Mouse (Mus musculus): ENCODE results near the gene Etv2. TPM values are rescaled to one million over a fixed set of nuclear protein-coding genes. Genes with fewer than 3 reads are reported as not detected.
A peak's percentile ranks its signal among the peaks of the same experiment; 100 is the strongest.

Gene Etv2
- polyA plus RNA-seq, 1 experiment from 2014 or later: not detected

GRCm38 (mm10) chr7:30613529-30614112, 22.0 kb downstream of the Etv2 start:
- H3K4me2 ChIP-seq: no peak overlapping the region
- no peak overlapping the region for H3K4me3 ChIP-seq (replicated peaks)
- no peaks in the 10 kb centered on the region for H3K9me3 ChIP-seq (replicated peaks)
- ATAC-seq (ENCODE audit: insufficient read depth): 0 out of 2 replicates have a peak, but pooled peaks have one; percentile 41
- H3K27ac ChIP-seq (replicated peaks): no peak overlapping the region
- no peak overlapping the region for H3K9ac ChIP-seq
- no peaks in the 10 kb centered on the region; the same call in 1 of the 2 replicates for H3K27me3 ChIP-seq
- H3K4me1 ChIP-seq (replicated peaks): peaks cover 15% of the 10 kb centered on the region
- WGBS (ENCODE audit: insufficient replicate concordance): 17% methylated on average over 14 of the region's 14 CpGs
- H3K36me3 ChIP-seq (replicated peaks): peaks cover 33% of the 10 kb centered on the region

DNA sequence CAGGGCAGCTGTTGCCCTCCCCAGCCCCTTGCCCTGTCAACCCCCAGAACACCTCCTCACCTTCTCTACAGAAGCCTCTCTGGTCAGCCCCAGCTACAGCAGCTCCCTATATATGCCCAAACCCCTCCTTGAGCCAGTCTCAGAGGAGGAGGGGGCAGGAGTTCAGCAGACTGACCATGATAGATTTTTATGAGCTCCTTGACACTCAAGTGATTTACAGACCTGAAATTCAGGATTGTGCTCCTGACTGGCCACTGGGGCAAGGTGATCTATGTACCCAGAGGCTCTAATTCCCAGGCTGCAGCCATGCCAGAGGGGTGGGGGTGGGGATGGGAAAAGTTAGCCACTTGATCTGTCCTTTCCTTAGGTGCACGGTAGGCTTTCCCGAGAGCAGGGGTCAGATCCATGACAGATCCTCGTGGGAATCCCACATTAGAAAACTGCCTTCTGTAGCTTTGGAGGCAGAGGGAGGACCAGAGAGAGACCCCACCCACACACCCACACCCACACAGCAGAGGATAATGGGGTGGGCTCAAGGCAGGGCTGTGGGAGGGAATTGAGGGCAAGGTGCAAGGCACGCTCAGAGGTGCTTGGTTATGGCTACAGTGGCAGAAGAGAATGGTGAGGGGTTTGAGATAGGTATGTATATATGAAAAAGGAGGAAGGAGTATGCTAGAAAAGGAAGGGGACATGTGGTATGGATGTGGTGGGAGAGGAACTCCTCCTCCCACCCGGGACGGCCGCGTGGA, 22.8 kb downstream of the Etv2 start, which contains the start of gene Upk1a:
TSS of gene Upk1a (minus strand) at position 194 of the 749 bp plus-strand sequence.
- Histone ChIP-seq H3K4me2 (no peak within 1 kb of the TSS), H3K9me3 (replicated peaks) (no peaks in the 10 kb centered on the region), H3K27ac (replicated peaks) (no peak within 1 kb of the TSS), H3K4me3 (replicated peaks) (no peak within 1 kb of the TSS), H3K36me3 (replicated peaks) (peaks cover 26% of the 10 kb centered on the region), H3K27me3 (no peaks in the 10 kb centered on the region; the same call in 1 of the 2 replicates), H3K4me1 (replicated peaks) (peaks cover 15% of the 10 kb centered on the region), H3K9ac (no peak within 1 kb of the TSS)
- ATAC-seq (ENCODE audit: insufficient read depth): no peak
- 58% methylated on average over 8 of the region's 8 CpGs for WGBS (ENCODE audit: insufficient replicate concordance)

GRCm38 (mm10) chr7:30610043-30610442, 25.6 kb downstream of the Etv2 start:
- Histone ChIP-seq H3K36me3 (replicated peaks) (no peaks in the 10 kb centered on the region), H3K9ac (no peak overlapping the region), H3K4me3 (replicated peaks) (no peak overlapping the region), H3K9me3 (replicated peaks) (no peaks in the 10 kb centered on the region), H3K4me2 (no peak overlapping the region), H3K27ac (replicated peaks) (no peak overlapping the region), H3K4me1 (replicated peaks) (peaks cover 5% of the 10 kb centered on the region), H3K27me3 (no peaks in the 10 kb centered on the region; the same call in 1 of the 2 replicates)
- 37% methylated on average over 7 of the region's 7 CpGs for WGBS (ENCODE audit: insufficient replicate concordance)
- no peak for ATAC-seq (ENCODE audit: insufficient read depth)

DNA sequence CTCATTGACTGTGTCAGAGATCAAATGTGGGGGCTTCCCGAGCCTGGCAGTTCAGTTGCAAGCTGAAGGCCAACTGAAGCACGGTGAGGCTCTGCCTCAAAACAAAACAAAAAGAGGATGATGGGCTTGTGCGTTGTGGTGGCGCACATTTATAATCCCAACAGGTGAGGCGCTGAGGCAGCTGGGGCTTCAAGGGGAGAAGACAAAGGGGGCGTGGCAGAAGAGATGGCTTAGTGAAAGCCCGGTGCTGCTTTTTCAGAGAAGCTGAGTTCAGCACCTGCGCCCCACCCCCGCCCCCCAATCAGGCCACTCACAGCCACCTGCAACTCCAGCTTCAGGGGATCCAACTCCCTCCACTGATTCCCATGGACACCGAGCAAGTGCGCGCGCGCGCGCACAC, 27.2 kb downstream of the Etv2 start:
- no peaks in the 10 kb centered on the region; the same call in 1 of the 2 replicates for H3K27me3 ChIP-seq
- ATAC-seq (ENCODE audit: insufficient read depth): no peak
- H3K4me2 ChIP-seq: no peak overlapping the region
- 57% methylated on average over 16 of the region's 16 CpGs for WGBS (ENCODE audit: insufficient replicate concordance)
- H3K9me3 ChIP-seq (replicated peaks): no peaks in the 10 kb centered on the region
- H3K36me3 ChIP-seq (replicated peaks): no peaks in the 10 kb centered on the region
- no peaks in the 10 kb centered on the region for H3K4me1 ChIP-seq (replicated peaks)
- no peak overlapping the region for H3K4me3 ChIP-seq (replicated peaks)
- H3K27ac ChIP-seq (replicated peaks): no peak overlapping the region
- H3K9ac ChIP-seq: no peak overlapping the region

DNA sequence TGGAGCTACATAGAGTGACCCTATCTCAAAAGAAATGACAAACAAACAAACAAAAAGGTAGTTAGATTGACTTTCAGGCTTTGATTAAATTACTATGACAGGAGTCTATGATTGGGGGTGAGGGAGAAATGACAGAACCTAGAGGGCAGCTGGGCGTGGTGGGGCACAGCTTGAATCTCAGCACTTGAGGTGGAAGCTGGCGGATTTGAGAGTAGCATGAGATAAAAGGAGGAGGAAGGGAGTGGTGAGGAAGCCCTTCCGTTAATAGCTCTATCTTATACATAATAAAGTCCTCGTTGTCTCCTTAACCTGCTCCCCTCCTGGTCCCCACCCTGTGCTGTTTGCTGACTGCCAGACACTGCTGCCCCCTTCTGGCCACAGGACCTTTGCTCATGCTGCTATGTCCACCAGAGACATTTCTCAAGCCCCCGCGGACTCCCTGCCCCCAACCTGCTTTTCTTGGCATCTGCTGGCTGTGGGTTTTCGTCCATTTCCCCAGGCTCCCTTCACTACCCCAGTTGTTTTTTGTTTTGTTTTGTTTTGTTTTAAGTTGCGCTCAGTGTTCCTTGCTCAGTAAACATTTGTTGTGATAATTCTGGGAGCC, 27.8 kb downstream of the Etv2 start:
- H3K36me3 ChIP-seq (replicated peaks): no peaks in the 10 kb centered on the region
- ATAC-seq (ENCODE audit: insufficient read depth): no peak
- 14% methylated on average over 8 of the region's 8 CpGs for WGBS (ENCODE audit: insufficient replicate concordance)

DNA sequence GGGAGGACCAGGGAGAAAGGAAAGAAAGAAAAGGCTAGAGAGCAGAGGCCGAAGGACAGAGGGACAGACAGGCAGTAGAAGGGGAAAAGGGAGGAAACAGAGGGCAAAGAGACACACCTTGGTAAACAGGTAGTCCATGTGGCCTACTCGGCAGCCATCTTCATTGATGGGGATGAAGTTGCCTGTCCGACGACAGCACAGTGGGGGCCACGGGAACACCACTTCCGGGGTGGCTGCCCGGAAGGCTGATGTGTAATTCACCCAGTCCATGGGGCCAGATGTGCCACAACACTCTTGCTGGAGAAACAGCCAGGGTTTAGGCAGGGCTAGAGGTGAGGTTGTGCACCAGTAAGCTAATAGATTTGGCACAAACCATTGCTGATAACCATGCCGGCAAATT, 30.7 kb downstream of the Etv2 start:
- Histone ChIP-seq H3K9ac (no peak overlapping the region), H3K27ac (replicated peaks) (no peak overlapping the region), H3K27me3 (no peaks in the 10 kb centered on the region; the same call in 1 of the 2 replicates), H3K36me3 (replicated peaks) (no peaks in the 10 kb centered on the region), H3K9me3 (replicated peaks) (no peaks in the 10 kb centered on the region), H3K4me1 (replicated peaks) (peaks cover 6% of the 10 kb centered on the region), H3K4me3 (replicated peaks) (no peak overlapping the region), H3K4me2 (no peak overlapping the region)
- ATAC-seq (ENCODE audit: insufficient read depth): no peak
- WGBS (ENCODE audit: insufficient replicate concordance): 59% methylated on average over 8 of the region's 8 CpGs

More for the DNA sequence above, 27.8 kb downstream of the Etv2 start:
- H3K27ac ChIP-seq (replicated peaks): no peak overlapping the region
- no peaks in the 10 kb centered on the region for H3K9me3 ChIP-seq (replicated peaks)
- no peak overlapping the region for H3K9ac ChIP-seq
- H3K4me2 ChIP-seq: no peak overlapping the region
- H3K4me3 ChIP-seq (replicated peaks): no peak overlapping the region
- no peaks in the 10 kb centered on the region; the same call in 1 of the 2 replicates for H3K27me3 ChIP-seq
- H3K4me1 ChIP-seq (replicated peaks): no peaks in the 10 kb centered on the region

DNA sequence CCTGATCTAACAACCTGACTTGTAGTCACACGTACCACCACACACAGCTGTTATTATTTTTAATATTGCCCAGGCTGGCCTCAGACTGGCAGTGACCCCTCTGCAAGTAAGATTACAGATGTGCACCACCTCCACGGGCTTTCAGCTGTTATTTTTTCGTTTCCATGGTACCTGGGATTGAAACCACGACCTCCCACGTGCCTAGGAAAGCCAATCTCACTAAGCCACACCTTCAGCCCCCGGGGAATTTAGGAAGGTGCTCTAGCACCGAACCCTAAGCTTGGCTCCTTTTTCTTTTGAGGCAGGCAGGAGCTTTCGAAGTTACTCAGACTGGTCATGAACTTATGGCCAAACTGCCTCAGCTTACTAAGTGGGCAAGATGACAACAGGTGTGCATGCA, 31.2 kb downstream of the Etv2 start:
- no peak overlapping the region for H3K4me2 ChIP-seq
- H3K4me1 ChIP-seq (replicated peaks): peaks cover 11% of the 10 kb centered on the region
- 47% methylated on average over 8 of the region's 8 CpGs for WGBS (ENCODE audit: insufficient replicate concordance)
- no peak overlapping the region for H3K4me3 ChIP-seq (replicated peaks)
- no peak for ATAC-seq (ENCODE audit: insufficient read depth)
- H3K27me3 ChIP-seq: no peaks in the 10 kb centered on the region; the same call in 1 of the 2 replicates
- no peak overlapping the region for H3K9ac ChIP-seq
- H3K36me3 ChIP-seq (replicated peaks): no peaks in the 10 kb centered on the region
- H3K9me3 ChIP-seq (replicated peaks): no peaks in the 10 kb centered on the region
- H3K27ac ChIP-seq (replicated peaks): no peak overlapping the region

GRCm38 (mm10) chr7:30602583-30602982, 33.1 kb downstream of the Etv2 start:
- 46% methylated on average over 3 of the region's 3 CpGs for WGBS (ENCODE audit: insufficient replicate concordance)
- Histone ChIP-seq H3K27me3 (peaks cover under 1% of the 10 kb centered on the region; the same call in 1 of the 2 replicates), H3K9me3 (replicated peaks) (no peaks in the 10 kb centered on the region), H3K36me3 (replicated peaks) (no peaks in the 10 kb centered on the region), H3K4me3 (replicated peaks) (no peak overlapping the region), H3K4me2 (no peak overlapping the region), H3K9ac (no peak overlapping the region), H3K27ac (replicated peaks) (no peak overlapping the region), H3K4me1 (replicated peaks) (peaks cover 11% of the 10 kb centered on the region)
- ATAC-seq (ENCODE audit: insufficient read depth): no peak

DNA sequence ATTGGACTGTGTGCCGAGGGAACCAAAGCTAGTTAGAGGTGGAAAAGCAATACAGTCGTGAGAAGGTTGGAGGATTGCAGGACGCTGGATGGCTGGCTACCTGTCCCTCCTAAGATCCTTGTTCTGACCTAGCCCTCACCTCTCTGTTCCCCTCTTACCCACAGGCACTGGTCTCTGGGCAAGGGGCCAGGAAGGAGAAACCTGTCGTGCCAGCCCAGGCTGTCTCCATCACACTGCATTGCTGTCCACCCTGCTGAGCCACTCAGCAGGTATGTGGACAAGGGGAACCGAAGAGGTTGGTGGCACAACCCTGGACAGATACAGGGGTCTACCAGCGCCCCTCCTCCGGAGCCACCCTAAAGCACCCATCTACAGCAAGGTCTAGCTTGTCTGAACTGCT, 35.0 kb downstream of the Etv2 start:
- H3K9ac ChIP-seq: no peak overlapping the region
- no peak overlapping the region for H3K4me3 ChIP-seq (replicated peaks)
- H3K36me3 ChIP-seq (replicated peaks): no peaks in the 10 kb centered on the region
- ATAC-seq (ENCODE audit: insufficient read depth): no peak
- WGBS (ENCODE audit: insufficient replicate concordance): 72% methylated on average over 7 of the region's 7 CpGs
- H3K9me3 ChIP-seq (replicated peaks): no peaks in the 10 kb centered on the region
- H3K4me2 ChIP-seq: peak overlapping the region; percentile 49; the same call in 1 of the 2 replicates
- peaks cover 6% of the 10 kb centered on the region; the same call in 1 of the 2 replicates for H3K27me3 ChIP-seq
- no peak overlapping the region for H3K27ac ChIP-seq (replicated peaks)
- H3K4me1 ChIP-seq (replicated peaks): peaks cover 11% of the 10 kb centered on the region

GRCm38 (mm10) chr7:30599933-30600353, 35.7 kb downstream of the Etv2 start:
- H3K4me2 ChIP-seq: peak overlapping the region; percentile 49
- no peak overlapping the region for H3K4me3 ChIP-seq (replicated peaks)
- H3K36me3 ChIP-seq (replicated peaks): no peaks in the 10 kb centered on the region
- peaks cover 13% of the 10 kb centered on the region; the same call in 1 of the 2 replicates for H3K27me3 ChIP-seq
- no peak overlapping the region for H3K9ac ChIP-seq
- no peak overlapping the region for H3K27ac ChIP-seq (replicated peaks)
- WGBS (ENCODE audit: insufficient replicate concordance): 2% methylated on average over 16 of the region's 16 CpGs
- H3K4me1 ChIP-seq (replicated peaks): peaks cover 12% of the 10 kb centered on the region
- no peaks in the 10 kb centered on the region for H3K9me3 ChIP-seq (replicated peaks)
- peak; percentile 93 for ATAC-seq (ENCODE audit: insufficient read depth)

GRCm38 (mm10) chr7:30598786-30599185, 36.9 kb downstream of the Etv2 start, which contains the start of gene Zbtb32:
Gene Zbtb32 (minus strand): TSS chr7:30598909.
- WGBS (ENCODE audit: insufficient replicate concordance): 87% methylated on average over 12 of the region's 12 CpGs
- H3K4me1 ChIP-seq (replicated peaks): peaks cover 23% of the 10 kb centered on the region
- no peak within 1 kb of the TSS for H3K9ac ChIP-seq
- ATAC-seq (ENCODE audit: insufficient read depth): no peak
- H3K27ac ChIP-seq (replicated peaks): no peak within 1 kb of the TSS
- peaks cover 20% of the 10 kb centered on the region; the same call in 1 of the 2 replicates for H3K27me3 ChIP-seq
- H3K4me2 ChIP-seq: peak within 1 kb of the TSS; percentile 49
- no peaks in the 10 kb centered on the region for H3K9me3 ChIP-seq (replicated peaks)
- H3K36me3 ChIP-seq (replicated peaks): no peaks in the 10 kb centered on the region
- H3K4me3 ChIP-seq (replicated peaks): no peak within 1 kb of the TSS
